Mouse (Mus musculus) liver, embryonic 15.5 days (tissue): ENCODE results near the gene 1810043G02Rik. TPM values are rescaled to one million over a fixed set of nuclear protein-coding genes. Genes with fewer than 3 reads are reported as not detected.
"Not testable (repeated sequence)": the region's sequence is repeated elsewhere in the genome, so short reads cannot be mapped to it uniquely, and the experiment has no call there.

ENCODE experiments used
- ATAC-seq: fragments of 200-750 bp; cut with Nextera tagmentation; 2 replicates; pipeline ENCODE4 v1.8.0; 2017; ENCODE audit warnings: moderate number of reproducible peaks, mild to moderate bottlenecking, moderate library complexity; ENCODE audit not compliant: insufficient read depth
- H3K27ac ChIP-seq: fragments of 300-500 bp; sonication (generic); replicated peaks from 2 replicates; pipeline ENCODE4 v1.5.1; 2015; ENCODE audit warnings: mild to moderate bottlenecking, inconsistent platforms
- H3K27me3 ChIP-seq: fragments of 300-500 bp; sonication (generic); 2 replicates; pipeline ENCODE4 v1.6.1; 2015; ENCODE audit warnings: mild to moderate bottlenecking, inconsistent platforms
- H3K36me3 ChIP-seq: fragments of 300-500 bp; sonication (generic); replicated peaks from 2 replicates; pipeline ENCODE4 v1.6.1; 2015; ENCODE audit warnings: moderate library complexity, mild to moderate bottlenecking, inconsistent platforms
- H3K4me1 ChIP-seq: fragments of 300-500 bp; sonication (generic); replicated peaks from 2 replicates; pipeline ENCODE4 v1.6.1; 2015; ENCODE audit warnings: inconsistent platforms
- H3K4me2 ChIP-seq: fragments of 300-500 bp; sonication (generic); 2 replicates; pipeline ENCODE4 v1.6.1; 2015; ENCODE audit warnings: moderate library complexity, mild to moderate bottlenecking, inconsistent platforms
- H3K4me3 ChIP-seq: fragments of 300-500 bp; sonication (generic); replicated peaks from 2 replicates; pipeline ENCODE4 v1.5.1; 2015; ENCODE audit warnings: mild to moderate bottlenecking, inconsistent platforms
- H3K9ac ChIP-seq: fragments of 300-500 bp; sonication (generic); 2 replicates; pipeline ENCODE4 v1.6.1; 2015; ENCODE audit warnings: moderate library complexity, mild to moderate bottlenecking, inconsistent platforms
- H3K9me3 ChIP-seq: fragments of 300-500 bp; sonication (generic); replicated peaks from 2 replicates; pipeline ENCODE4 v1.6.1; 2016; ENCODE audit warnings: inconsistent platforms
- WGBS: fragments of 180-500 bp; shearing (Covaris S2); methylation state at CpG from one replicate; pipeline ENCODE4 v1.1.7; 2015; ENCODE audit warnings: mixed read lengths; ENCODE audit not compliant: insufficient replicate concordance; 5-methylcytosine and 5-hydroxymethylcytosine counted together
- polyA plus RNA-seq: library from polyadenylated mRNA; unstranded; fragments of >200 nt; fragmentation: Nextera tagmentation; extraction: Ambion mirVana; gene quantifications from 2 replicates; pipeline ENCODE4 v1.2.1, GENCODE M21; 2015

The 1810043G02Rik gene
- polyA plus RNA-seq, 1 experiment from 2014 or later, result 4.7 TPM

GRCm38 (mm10) chr10:78018797-78019203, 40.5 kb downstream of the 1810043G02Rik start:
- 18% methylated on average over 19 of the region's 19 CpGs for WGBS
- peak; percentile 76 for ATAC-seq
- Histone ChIP-seq H3K4me3 (peak overlapping the region; percentile 35), H3K4me2 (peak overlapping the region; percentile 68), H3K27ac (no peak overlapping the region), H3K36me3 (no peaks in the 10 kb centered on the region), H3K9me3 (no peaks in the 10 kb centered on the region), H3K9ac (no peak overlapping the region), H3K27me3 (peaks cover 10% of the 10 kb centered on the region; the same call in 1 of the 2 replicates), H3K4me1 (peaks cover 16% of the 10 kb centered on the region)

GRCm38 (mm10) chr10:78019291-78019690, 41.0 kb downstream of the 1810043G02Rik start:
- Histone ChIP-seq H3K9me3 (no peaks in the 10 kb centered on the region), H3K4me1 (peaks cover 16% of the 10 kb centered on the region), H3K4me2 (no peak overlapping the region), H3K27ac (no peak overlapping the region), H3K36me3 (no peaks in the 10 kb centered on the region), H3K4me3 (no peak overlapping the region), H3K27me3 (peaks cover 10% of the 10 kb centered on the region; the same call in 1 of the 2 replicates), H3K9ac (no peak overlapping the region)
- ATAC-seq, result no peak
- 69% methylated on average over 4 of the region's 4 CpGs for WGBS

DNA sequence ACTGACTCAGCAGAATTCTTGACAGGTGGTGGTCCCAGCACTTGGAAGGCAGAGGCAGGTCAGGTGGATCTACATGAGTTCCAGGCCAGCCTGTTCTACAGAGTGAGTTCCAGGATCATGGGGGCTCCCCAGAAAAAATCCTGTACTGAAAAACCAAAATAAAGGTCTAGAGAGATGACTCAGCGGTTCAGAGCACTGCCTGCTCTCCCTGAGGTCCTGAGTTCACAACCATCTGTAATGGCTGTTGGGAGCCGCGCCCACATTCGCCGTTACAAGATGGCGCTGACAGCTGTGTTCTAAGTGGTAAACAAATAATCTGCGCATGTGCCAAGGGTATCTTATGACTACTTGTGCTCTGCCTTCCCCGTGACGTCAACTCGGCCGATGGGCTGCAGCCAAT, 41.7 kb downstream of the 1810043G02Rik start:
- not testable (repeated sequence) for H3K9ac ChIP-seq, ATAC-seq, H3K4me2 ChIP-seq, H3K36me3 ChIP-seq, H3K27ac ChIP-seq, H3K9me3 ChIP-seq, H3K4me3 ChIP-seq
- WGBS, result 83% methylated on average over 7 of the region's 11 CpGs
- Histone ChIP-seq H3K4me1 (peaks cover 16% of the 10 kb centered on the region), H3K27me3 (peaks cover 10% of the 10 kb centered on the region; the same call in 1 of the 2 replicates)

GRCm38 (mm10) chr10:78025453-78025852, 47.1 kb downstream of the 1810043G02Rik start:
- not testable (repeated sequence) for H3K9ac ChIP-seq, ATAC-seq, H3K27ac ChIP-seq, H3K9me3 ChIP-seq, H3K27me3 ChIP-seq, H3K4me3 ChIP-seq, H3K4me1 ChIP-seq, H3K36me3 ChIP-seq, H3K4me2 ChIP-seq
- WGBS, result 56% methylated on average over 6 of the region's 8 CpGs

GRCm38 (mm10) chr10:78028129-78028528, 49.8 kb downstream of the 1810043G02Rik start:
- no peaks in the 10 kb centered on the region for H3K9me3 ChIP-seq
- no peaks in the 10 kb centered on the region; the same call in 1 of the 2 replicates for H3K27me3 ChIP-seq
- no peak for ATAC-seq
- no peak overlapping the region for H3K27ac ChIP-seq
- no peak overlapping the region for H3K9ac ChIP-seq
- H3K36me3 ChIP-seq, result no peaks in the 10 kb centered on the region
- WGBS, result 5% methylated on average over 5 of the region's 5 CpGs
- no peak overlapping the region for H3K4me2 ChIP-seq
- 0 out of 2 replicates have a peak, but pooled peaks cover 3% of the 10 kb centered on the region for H3K4me1 ChIP-seq
- no peak overlapping the region for H3K4me3 ChIP-seq

GRCm38 (mm10) chr10:78029080-78029479, 50.8 kb downstream of the 1810043G02Rik start:
- no peaks in the 10 kb centered on the region; the same call in 1 of the 2 replicates for H3K27me3 ChIP-seq
- 69% methylated on average over 1 of the region's 1 CpGs for WGBS
- no peaks in the 10 kb centered on the region for H3K36me3 ChIP-seq
- H3K27ac ChIP-seq, result no peak overlapping the region
- H3K4me2 ChIP-seq, result no peak overlapping the region
- no peak overlapping the region for H3K9ac ChIP-seq
- ATAC-seq, result no peak
- 0 out of 2 replicates have a peak, but pooled peaks cover 3% of the 10 kb centered on the region for H3K4me1 ChIP-seq
- H3K4me3 ChIP-seq, result no peak overlapping the region
- no peaks in the 10 kb centered on the region for H3K9me3 ChIP-seq

GRCm38 (mm10) chr10:78031987-78032386, 53.7 kb downstream of the 1810043G02Rik start:
- H3K9me3 ChIP-seq, result no peaks in the 10 kb centered on the region
- 0 out of 2 replicates have a peak, but pooled peaks cover 3% of the 10 kb centered on the region for H3K4me1 ChIP-seq
- WGBS, result 38% methylated on average over 2 of the region's 2 CpGs
- no peak overlapping the region for H3K4me3 ChIP-seq
- H3K9ac ChIP-seq, result no peak overlapping the region
- no peak overlapping the region for H3K4me2 ChIP-seq
- H3K36me3 ChIP-seq, result no peaks in the 10 kb centered on the region
- ATAC-seq, result 0 out of 2 replicates have a peak, but pooled peaks have one; percentile 9
- peaks cover 3% of the 10 kb centered on the region; the same call in 1 of the 2 replicates for H3K27me3 ChIP-seq
- H3K27ac ChIP-seq, result no peak overlapping the region

Other genes starting within 250 kb of the 1810043G02Rik start
- gene Gm18596, start 235.9 kb upstream of the 1810043G02Rik start, polyA plus RNA-seq, result not detected in 2 replicates
- not detected in 2 replicates for gene Gm9736, start 227.2 kb upstream of the 1810043G02Rik start, polyA plus RNA-seq
- not detected in 2 replicates for gene Gm3233, start 218.8 kb upstream of the 1810043G02Rik start, polyA plus RNA-seq
- not detected in 2 replicates for gene Gm3238, start 207.2 kb upstream of the 1810043G02Rik start, polyA plus RNA-seq
- gene Gm7138, start 201.6 kb upstream of the 1810043G02Rik start, polyA plus RNA-seq, result not detected in 2 replicates
- gene Gm3250, start 196.0 kb upstream of the 1810043G02Rik start, polyA plus RNA-seq, result not detected in 2 replicates
- not detected in 2 replicates for gene Gm7137, start 190.3 kb upstream of the 1810043G02Rik start, polyA plus RNA-seq
- gene Gm9639, start 183.4 kb upstream of the 1810043G02Rik start, polyA plus RNA-seq, result not detected in 2 replicates
- not detected in 2 replicates for gene Gm19668, start 179.4 kb upstream of the 1810043G02Rik start, polyA plus RNA-seq
- not detected in 2 replicates for gene Gm9507, start 166.7 kb upstream of the 1810043G02Rik start, polyA plus RNA-seq
- not detected in 2 replicates for gene Gm2696, start 163.8 kb upstream of the 1810043G02Rik start, polyA plus RNA-seq
- not detected in 2 replicates for gene Krtap10-4, start 151.4 kb upstream of the 1810043G02Rik start, polyA plus RNA-seq
- not detected in 2 replicates for gene Krtap10-10, start 142.6 kb upstream of the 1810043G02Rik start, polyA plus RNA-seq
- gene Gm36176, start 131.7 kb upstream of the 1810043G02Rik start, polyA plus RNA-seq, result not detected in 2 replicates
- not detected in 2 replicates for gene Gm10318, start 125.7 kb upstream of the 1810043G02Rik start, polyA plus RNA-seq
- not detected in 2 replicates for gene Gm3285, start 116.5 kb upstream of the 1810043G02Rik start, polyA plus RNA-seq
- 13.7 and 16.3 TPM in 2 replicates for gene Lrrc3, start 76.0 kb upstream of the 1810043G02Rik start, polyA plus RNA-seq
- 2.2 and 3.2 TPM in 2 replicates for gene Trpm2, start 8.0 kb upstream of the 1810043G02Rik start, polyA plus RNA-seq
- 80.6 and 85.9 TPM in 2 replicates for gene Pfkl, start 31.6 kb downstream of the 1810043G02Rik start, polyA plus RNA-seq
- gene Dnmt3l, start 63.4 kb downstream of the 1810043G02Rik start, polyA plus RNA-seq, result not detected in 2 replicates
- gene Aire, start 65.1 kb downstream of the 1810043G02Rik start, polyA plus RNA-seq, result not detected in 2 replicates
- gene Icosl, start 90.8 kb downstream of the 1810043G02Rik start, polyA plus RNA-seq, result 2.2 TPM in 2 replicates
- 18.4 and 19.3 TPM in 2 replicates for gene D10Jhu81e, start 191.3 kb downstream of the 1810043G02Rik start, polyA plus RNA-seq
- 10.5 and 11.4 TPM in 2 replicates for gene Pwp2, start 206.6 kb downstream of the 1810043G02Rik start, polyA plus RNA-seq